Mouse (Mus musculus) E14TG2a.4 (cell line): ENCODE measurements around the gene Klf12.

Experiments
- H3K27me3 ChIP-seq: 2 replicates; pipeline ENCODE4 v1.6.1; 2014; ENCODE audit warnings: low read length, control low read depth; ENCODE audit not compliant: insufficient read depth
- H3K36me3 ChIP-seq: 2 replicates; pipeline ENCODE4 v1.6.1; 2014; ENCODE audit warnings: low read length, control low read depth; ENCODE audit not compliant: insufficient read depth
- H3K4me1 ChIP-seq: replicated peaks from 2 replicates; pipeline ENCODE4 v1.6.1; 2014; ENCODE audit warnings: low read depth, low read length, control low read depth
- H3K4me3 ChIP-seq: replicated peaks from 2 replicates; pipeline ENCODE4 v1.5.1; 2014; ENCODE audit warnings: mild to moderate bottlenecking, low read length
- H3K9me3 ChIP-seq: 2 replicates; pipeline ENCODE4 v1.6.1; 2014; ENCODE audit warnings: low read length, control low read depth
- CTCF ChIP-seq: conservative IDR thresholded peaks from 2 replicates; pipeline ENCODE4 v1.5.1; 2014; ENCODE audit warnings: low read length
- NANOG ChIP-seq: IDR thresholded peaks from 2 replicates; pipeline ENCODE4 v1.6.1; 2014; ENCODE audit warnings: borderline replicate concordance, low read length, mixed read lengths
- POU5F1 ChIP-seq: IDR thresholded peaks from 2 replicates; pipeline ENCODE4 v1.6.1; 2014; ENCODE audit warnings: low read length, borderline replicate concordance

The Klf12 gene

GRCm38 (mm10) chr14:100222260-100222659, 62.2 kb downstream of the Klf12 start:
- peaks cover 33% of the 10 kb centered on the region for H3K4me1 ChIP-seq
- H3K36me3 ChIP-seq, result peaks cover 38% of the 10 kb centered on the region
- no peaks in the 10 kb centered on the region for H3K9me3 ChIP-seq
- H3K27me3 ChIP-seq, result no peaks in the 10 kb centered on the region
- TF ChIP-seq CTCF, result no peak
- TF ChIP-seq POU5F1, result no peak
- no peak for TF ChIP-seq NANOG
- H3K4me3 ChIP-seq, result no peak overlapping the region

- Histone ChIP-seq H3K9me3 (no peaks in the 10 kb centered on the region), H3K36me3 (peaks cover 21% of the 10 kb centered on the region), H3K4me3 (no peak overlapping the region), H3K27me3 (no peaks in the 10 kb centered on the region), H3K4me1 (peaks cover 58% of the 10 kb centered on the region)
- TF ChIP-seq POU5F1 (no peak), CTCF (no peak)
These were observed 69.2 kb downstream of the Klf12 start for GRCm38 (mm10) chr14:100215213-100215785.

- Histone ChIP-seq H3K4me1 (peaks cover 68% of the 10 kb centered on the region), H3K9me3 (no peaks in the 10 kb centered on the region), H3K36me3 (peaks cover 7% of the 10 kb centered on the region; the same call in 1 of the 2 replicates), H3K27me3 (no peaks in the 10 kb centered on the region), H3K4me3 (peak overlapping the region; percentile 48)
- TF ChIP-seq CTCF, result no peak
- no peak; the same call in 1 of the 2 replicates for TF ChIP-seq NANOG
- TF ChIP-seq POU5F1, result no peak
These were observed 71.4 kb downstream of the Klf12 start for GRCm38 (mm10) chr14:100213066-100213465.

GRCm38 (mm10) chr14:100211826-100212117, 72.7 kb downstream of the Klf12 start:
- no peak for TF ChIP-seq NANOG
- no peak for TF ChIP-seq CTCF
- no peak for TF ChIP-seq POU5F1

GRCm38 (mm10) chr14:100211036-100211825, 73.2 kb downstream of the Klf12 start:
- no peaks in the 10 kb centered on the region for H3K27me3 ChIP-seq
- no peaks in the 10 kb centered on the region for H3K9me3 ChIP-seq
- peaks cover 3% of the 10 kb centered on the region; the same call in 1 of the 2 replicates for H3K36me3 ChIP-seq
- H3K4me3 ChIP-seq, result no peak overlapping the region
- H3K4me1 ChIP-seq, result peaks cover 83% of the 10 kb centered on the region
- no peak for TF ChIP-seq POU5F1
- no peak for TF ChIP-seq CTCF
- TF ChIP-seq NANOG, result no peak

More at GRCm38 (mm10) chr14:100211826-100212117, 72.7 kb downstream of the Klf12 start:
- Histone ChIP-seq H3K36me3 (peaks cover 1% of the 10 kb centered on the region; the same call in 1 of the 2 replicates), H3K4me1 (peaks cover 80% of the 10 kb centered on the region), H3K4me3 (no peak overlapping the region), H3K27me3 (no peaks in the 10 kb centered on the region), H3K9me3 (no peaks in the 10 kb centered on the region)

- TF ChIP-seq POU5F1 (no peak), NANOG (no peak), CTCF (no peak)
- H3K4me1 ChIP-seq, result peaks cover 93% of the 10 kb centered on the region
- H3K9me3 ChIP-seq, result no peaks in the 10 kb centered on the region
- peak overlapping the region; percentile 30 for H3K4me3 ChIP-seq
- peaks cover 4% of the 10 kb centered on the region; the same call in 1 of the 2 replicates for H3K36me3 ChIP-seq
- no peaks in the 10 kb centered on the region for H3K27me3 ChIP-seq
These were observed 74.6 kb downstream of the Klf12 start for GRCm38 (mm10) chr14:100209814-100210419.

GRCm38 (mm10) chr14:100207081-100207480, 77.4 kb downstream of the Klf12 start:
- H3K36me3 ChIP-seq, result peaks cover 4% of the 10 kb centered on the region; the same call in 1 of the 2 replicates
- no peak overlapping the region for H3K4me3 ChIP-seq
- TF ChIP-seq POU5F1 (no peak), CTCF (no peak), NANOG (no peak)

GRCm38 (mm10) chr14:100206207-100206606, 78.3 kb downstream of the Klf12 start:
- no peaks in the 10 kb centered on the region for H3K9me3 ChIP-seq
- no peak overlapping the region for H3K4me3 ChIP-seq
- TF ChIP-seq CTCF, result no peak
- no peak for TF ChIP-seq NANOG
- TF ChIP-seq POU5F1, result no peak
- peaks cover 4% of the 10 kb centered on the region; the same call in 1 of the 2 replicates for H3K36me3 ChIP-seq
- H3K4me1 ChIP-seq, result peaks cover 72% of the 10 kb centered on the region
- no peaks in the 10 kb centered on the region for H3K27me3 ChIP-seq

More at GRCm38 (mm10) chr14:100207081-100207480, 77.4 kb downstream of the Klf12 start:
- Histone ChIP-seq H3K4me1 (peaks cover 80% of the 10 kb centered on the region), H3K9me3 (no peaks in the 10 kb centered on the region), H3K27me3 (no peaks in the 10 kb centered on the region)
